Mouse (Mus musculus) liver, embryonic 15.5 days (tissue): ENCODE data around the gene Fam222b. TPM values are rescaled to one million over a fixed set of nuclear protein-coding genes. Genes with fewer than 3 reads are reported as not detected.

Experiments
- ATAC-seq: fragments of 200-750 bp; cut with Nextera tagmentation; 2 replicates; pipeline ENCODE4 v1.8.0; 2017; ENCODE audit warnings: moderate number of reproducible peaks, mild to moderate bottlenecking, moderate library complexity; ENCODE audit not compliant: insufficient read depth
- H3K27ac ChIP-seq: fragments of 300-500 bp; sonication (generic); replicated peaks from 2 replicates; pipeline ENCODE4 v1.5.1; 2015; ENCODE audit warnings: mild to moderate bottlenecking, inconsistent platforms
- H3K27me3 ChIP-seq: fragments of 300-500 bp; sonication (generic); 2 replicates; pipeline ENCODE4 v1.6.1; 2015; ENCODE audit warnings: mild to moderate bottlenecking, inconsistent platforms
- H3K36me3 ChIP-seq: fragments of 300-500 bp; sonication (generic); replicated peaks from 2 replicates; pipeline ENCODE4 v1.6.1; 2015; ENCODE audit warnings: moderate library complexity, mild to moderate bottlenecking, inconsistent platforms
- H3K4me1 ChIP-seq: fragments of 300-500 bp; sonication (generic); replicated peaks from 2 replicates; pipeline ENCODE4 v1.6.1; 2015; ENCODE audit warnings: inconsistent platforms
- H3K4me2 ChIP-seq: fragments of 300-500 bp; sonication (generic); 2 replicates; pipeline ENCODE4 v1.6.1; 2015; ENCODE audit warnings: moderate library complexity, mild to moderate bottlenecking, inconsistent platforms
- H3K4me3 ChIP-seq: fragments of 300-500 bp; sonication (generic); replicated peaks from 2 replicates; pipeline ENCODE4 v1.5.1; 2015; ENCODE audit warnings: mild to moderate bottlenecking, inconsistent platforms
- H3K9ac ChIP-seq: fragments of 300-500 bp; sonication (generic); 2 replicates; pipeline ENCODE4 v1.6.1; 2015; ENCODE audit warnings: moderate library complexity, mild to moderate bottlenecking, inconsistent platforms
- H3K9me3 ChIP-seq: fragments of 300-500 bp; sonication (generic); replicated peaks from 2 replicates; pipeline ENCODE4 v1.6.1; 2016; ENCODE audit warnings: inconsistent platforms
- WGBS: fragments of 180-500 bp; shearing (Covaris S2); methylation state at CpG from one replicate; pipeline ENCODE4 v1.1.7; 2015; ENCODE audit warnings: mixed read lengths; ENCODE audit not compliant: insufficient replicate concordance; 5-methylcytosine and 5-hydroxymethylcytosine counted together
- polyA plus RNA-seq: library from polyadenylated mRNA; unstranded; fragments of >200 nt; fragmentation: Nextera tagmentation; extraction: Ambion mirVana; gene quantifications from 2 replicates; pipeline ENCODE4 v1.2.1, GENCODE M21; 2015

The Fam222b gene
- polyA plus RNA-seq, 1 experiment from 2014 or later: 4.3 TPM

DNA sequence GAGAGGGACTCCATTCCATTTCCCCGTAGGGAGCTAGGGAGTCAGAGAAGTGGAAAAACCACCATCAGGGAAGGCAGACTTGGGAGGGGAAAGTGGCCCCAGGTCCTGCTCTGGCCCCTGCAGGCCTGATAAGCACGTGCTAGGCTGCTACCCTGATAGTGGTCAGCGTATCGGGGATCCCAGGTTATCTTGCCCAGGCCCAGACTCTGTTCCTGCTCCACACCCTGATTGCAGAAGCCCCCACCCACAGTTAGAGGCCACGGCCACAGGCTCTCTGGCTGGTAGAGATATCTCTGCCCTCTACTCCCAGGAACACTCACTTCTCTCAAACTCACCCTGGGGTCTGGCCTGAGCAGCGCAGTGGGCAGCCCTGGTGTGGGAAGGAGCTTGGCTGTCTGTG is 24.8 kb upstream of the Fam222b start:
- H3K9me3 ChIP-seq: no peaks in the 10 kb centered on the region
- peaks cover 25% of the 10 kb centered on the region for H3K36me3 ChIP-seq
- H3K27ac ChIP-seq: peak overlapping the region; percentile 100
- peak overlapping the region; percentile 78 for H3K4me2 ChIP-seq
- no peaks in the 10 kb centered on the region for H3K27me3 ChIP-seq
- peak; percentile 71 for ATAC-seq
- H3K4me3 ChIP-seq: peak overlapping the region; percentile 69
- H3K9ac ChIP-seq: peak overlapping the region; percentile 90
- 21% methylated on average over 6 of the region's 6 CpGs for WGBS
- H3K4me1 ChIP-seq: peaks cover 67% of the 10 kb centered on the region

- peaks cover 48% of the 10 kb centered on the region for H3K36me3 ChIP-seq
- H3K27ac ChIP-seq: peak overlapping the region; percentile 100
- WGBS: 37% methylated on average over 5 of the region's 5 CpGs
- H3K9ac ChIP-seq: peak overlapping the region; percentile 90
- no peak for ATAC-seq
- H3K4me3 ChIP-seq: peak overlapping the region; percentile 69
- peaks cover 67% of the 10 kb centered on the region for H3K4me1 ChIP-seq
- H3K4me2 ChIP-seq: peak overlapping the region; percentile 78
- H3K9me3 ChIP-seq: no peaks in the 10 kb centered on the region
- H3K27me3 ChIP-seq: no peaks in the 10 kb centered on the region
These were observed 22.5 kb upstream of the Fam222b start for GRCm38 (mm10) chr11:78071938-78072337.

GRCm38 (mm10) chr11:78072425-78073130 is 21.9 kb upstream of the Fam222b start:
- H3K9ac ChIP-seq: peak overlapping the region; percentile 90
- H3K9me3 ChIP-seq: no peaks in the 10 kb centered on the region
- H3K4me3 ChIP-seq: peak overlapping the region; percentile 69
- H3K27me3 ChIP-seq: no peaks in the 10 kb centered on the region
- 5% methylated on average over 6 of the region's 6 CpGs for WGBS
- peaks cover 54% of the 10 kb centered on the region for H3K36me3 ChIP-seq
- H3K4me1 ChIP-seq: peaks cover 62% of the 10 kb centered on the region
- H3K4me2 ChIP-seq: peak overlapping the region; percentile 78
- peak overlapping the region; percentile 100 for H3K27ac ChIP-seq
- peak; percentile 11 for ATAC-seq

GRCm38 (mm10) chr11:78073577-78074276 is 20.7 kb upstream of the Fam222b start:
- Histone ChIP-seq H3K4me1 (peaks cover 60% of the 10 kb centered on the region), H3K4me2 (peak overlapping the region; percentile 78), H3K9ac (peak overlapping the region; percentile 90), H3K36me3 (peaks cover 62% of the 10 kb centered on the region), H3K27me3 (no peaks in the 10 kb centered on the region), H3K27ac (peak overlapping the region; percentile 100), H3K9me3 (no peaks in the 10 kb centered on the region), H3K4me3 (peak overlapping the region; percentile 69)
- WGBS: 40% methylated on average over 9 of the region's 9 CpGs
- peak; percentile 69 for ATAC-seq

- Histone ChIP-seq H3K27me3 (no peaks in the 10 kb centered on the region), H3K27ac (peak overlapping the region; percentile 100), H3K9me3 (no peaks in the 10 kb centered on the region), H3K4me1 (peaks cover 60% of the 10 kb centered on the region), H3K9ac (peak overlapping the region; percentile 90), H3K4me3 (peak overlapping the region; percentile 69), H3K36me3 (peaks cover 62% of the 10 kb centered on the region), H3K4me2 (peak overlapping the region; percentile 78)
- 28% methylated on average over 2 of the region's 2 CpGs for WGBS
- ATAC-seq: peak; percentile 61
These were observed 20.2 kb upstream of the Fam222b start for GRCm38 (mm10) chr11:78074277-78074652.

- 44% methylated on average over 4 of the region's 4 CpGs for WGBS
- ATAC-seq: no peak
- Histone ChIP-seq H3K4me2 (peak overlapping the region; percentile 78), H3K4me1 (peaks cover 61% of the 10 kb centered on the region), H3K27ac (peak overlapping the region; percentile 100), H3K9me3 (no peaks in the 10 kb centered on the region), H3K9ac (peak overlapping the region; percentile 90), H3K4me3 (peak overlapping the region; percentile 69), H3K27me3 (no peaks in the 10 kb centered on the region), H3K36me3 (peaks cover 62% of the 10 kb centered on the region)
These were observed 19.8 kb upstream of the Fam222b start for GRCm38 (mm10) chr11:78074666-78075065.

GRCm38 (mm10) chr11:78079961-78080921 is 14.2 kb upstream of the Fam222b start, which contains the start of gene Eral1:
Gene Eral1 (minus strand): TSS chr11:78080383.
- H3K9ac ChIP-seq: peak within 1 kb of the TSS; percentile 82
- H3K27ac ChIP-seq: peak within 1 kb of the TSS; percentile 78
- H3K4me2 ChIP-seq: peak within 1 kb of the TSS; percentile 87
- peaks cover 31% of the 10 kb centered on the region for H3K36me3 ChIP-seq
- ATAC-seq: peak; percentile 89
- under 1% methylated on average over 42 of the region's 42 CpGs for WGBS
- peak within 1 kb of the TSS; percentile 81 for H3K4me3 ChIP-seq
- H3K9me3 ChIP-seq: no peaks in the 10 kb centered on the region
- no peaks in the 10 kb centered on the region; the same call in 1 of the 2 replicates for H3K27me3 ChIP-seq
- H3K4me1 ChIP-seq: peaks cover 45% of the 10 kb centered on the region

GRCm38 (mm10) chr11:78083595-78083994 is 10.9 kb upstream of the Fam222b start:
- 5% methylated on average over 1 of the region's 1 CpGs for WGBS
- Histone ChIP-seq H3K4me1 (peaks cover 26% of the 10 kb centered on the region), H3K27me3 (no peaks in the 10 kb centered on the region; the same call in 1 of the 2 replicates), H3K9me3 (no peaks in the 10 kb centered on the region), H3K36me3 (no peaks in the 10 kb centered on the region), H3K4me2 (no peak overlapping the region), H3K4me3 (no peak overlapping the region), H3K9ac (no peak overlapping the region), H3K27ac (no peak overlapping the region)
- ATAC-seq: no peak

- H3K9me3 ChIP-seq: no peaks in the 10 kb centered on the region
- no peak overlapping the region for H3K27ac ChIP-seq
- no peak overlapping the region for H3K4me3 ChIP-seq
- H3K4me1 ChIP-seq: 0 out of 2 replicates have a peak, but pooled peaks cover 6% of the 10 kb centered on the region
- 63% methylated on average over 4 of the region's 4 CpGs for WGBS
- no peak overlapping the region for H3K9ac ChIP-seq
- H3K36me3 ChIP-seq: no peaks in the 10 kb centered on the region
- H3K27me3 ChIP-seq: no peaks in the 10 kb centered on the region; the same call in 1 of the 2 replicates
- no peak for ATAC-seq
- no peak overlapping the region for H3K4me2 ChIP-seq
These were observed 7.5 kb upstream of the Fam222b start for GRCm38 (mm10) chr11:78086925-78087479.

- 59% methylated on average over 5 of the region's 5 CpGs for WGBS
- no peak overlapping the region for H3K27ac ChIP-seq
- H3K9ac ChIP-seq: no peak overlapping the region
- no peak overlapping the region for H3K4me2 ChIP-seq
- H3K9me3 ChIP-seq: no peaks in the 10 kb centered on the region
- no peak overlapping the region for H3K4me3 ChIP-seq
- ATAC-seq: peak; percentile 47; the same call in 1 of the 2 replicates
- no peaks in the 10 kb centered on the region for H3K36me3 ChIP-seq
- no peaks in the 10 kb centered on the region; the same call in 1 of the 2 replicates for H3K27me3 ChIP-seq
- 0 out of 2 replicates have a peak, but pooled peaks cover 6% of the 10 kb centered on the region for H3K4me1 ChIP-seq
These were observed 6.6 kb upstream of the Fam222b start for GRCm38 (mm10) chr11:78087756-78088281.
